Mouse (Mus musculus) testis, postnatal 10 days (tissue): ENCODE results near the gene Tm9sf4.
A peak's percentile ranks its signal among the peaks of the same experiment; 100 is the strongest.

ENCODE experiments used
- DNase-seq: peaks from one replicate; pipeline ENCODE4 v3.0.0; 2021; ENCODE audit warnings: low spot score

Gene Tm9sf4

DNA sequence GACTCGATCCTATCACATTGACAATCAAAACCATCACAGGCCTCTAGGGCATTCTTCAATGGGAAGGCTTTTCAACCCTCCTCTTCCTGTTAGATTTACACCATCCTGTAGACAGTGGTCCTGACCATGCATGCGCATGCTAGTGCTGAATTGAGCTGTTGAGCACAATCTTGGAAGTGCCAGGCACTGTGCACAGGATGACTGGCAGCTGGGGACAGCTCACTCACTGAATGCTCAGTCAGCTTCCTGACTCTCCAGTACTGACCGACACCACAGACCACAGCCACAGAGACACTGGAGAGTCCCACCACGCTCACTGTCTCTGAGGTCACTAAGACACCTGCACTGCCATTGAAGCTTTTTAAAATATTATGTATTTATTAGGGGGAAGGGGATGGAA is 54.3 kb downstream of the Tm9sf4 start:
- no peak for DNase-seq

DNA sequence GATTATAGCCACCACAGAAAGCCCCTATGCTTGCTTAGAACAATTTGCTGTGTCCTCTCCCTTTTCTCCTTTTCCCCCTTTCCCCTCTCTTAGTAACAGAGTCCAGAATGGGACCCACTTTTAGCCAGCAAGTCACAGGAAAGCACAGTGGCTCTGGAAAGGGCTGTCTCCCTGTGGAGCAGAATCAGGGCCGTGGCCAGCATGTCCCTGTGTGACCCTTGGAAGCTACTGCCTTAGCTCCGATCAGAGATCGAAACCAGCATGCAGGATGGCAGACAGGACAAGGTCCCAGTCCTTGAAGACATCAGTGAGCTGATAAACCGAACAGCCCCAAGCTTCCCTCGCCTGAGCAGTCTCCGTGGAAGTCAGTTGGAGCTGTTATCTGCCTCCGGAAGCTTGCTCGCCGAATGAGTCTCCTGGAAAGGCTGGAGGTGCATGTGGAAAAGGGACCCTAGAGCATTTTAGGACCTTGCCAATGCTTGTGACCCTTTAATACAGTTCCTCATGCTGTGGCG is 56.8 kb downstream of the Tm9sf4 start:
- no peak for DNase-seq

DNA sequence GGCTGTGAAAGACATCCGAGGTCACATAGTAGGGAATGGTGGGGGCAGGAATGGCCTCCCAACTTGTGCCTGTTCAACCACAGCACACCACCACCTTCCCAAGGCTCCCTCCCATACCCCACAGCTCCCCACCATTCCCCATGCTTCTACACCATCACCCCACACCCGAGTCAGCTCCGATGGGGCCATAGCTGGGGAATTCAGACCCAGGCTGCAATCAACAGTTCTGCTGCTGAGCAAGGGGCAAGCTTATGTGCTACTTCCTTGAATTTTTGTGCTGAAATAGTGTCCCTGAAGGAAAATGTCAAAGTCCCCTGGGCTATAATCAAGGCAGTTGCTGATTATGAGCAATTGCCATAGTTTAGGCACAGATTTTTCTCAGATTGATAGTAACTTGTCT is 57.4 kb downstream of the Tm9sf4 start:
- DNase-seq = no peak

DNA sequence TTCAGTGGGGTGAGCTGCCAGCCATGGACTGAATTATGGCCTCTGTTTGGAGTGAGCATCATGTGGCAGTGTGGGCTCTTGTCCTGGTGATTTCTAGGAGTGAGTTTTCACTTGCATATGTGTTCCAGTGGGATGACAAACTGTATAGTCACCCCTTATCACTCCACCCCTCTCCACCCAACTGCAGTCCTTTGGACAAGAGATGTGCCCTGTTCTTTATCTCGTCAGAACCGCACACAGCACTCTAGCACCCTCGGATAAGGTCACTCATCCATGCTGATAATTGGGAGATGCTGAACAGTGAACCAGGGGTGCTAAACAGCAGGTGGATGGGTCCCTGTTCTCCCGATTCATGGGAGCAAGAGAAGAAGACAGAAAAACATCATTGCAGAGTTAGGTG is 60.5 kb downstream of the Tm9sf4 start:
- no peak for DNase-seq

DNA sequence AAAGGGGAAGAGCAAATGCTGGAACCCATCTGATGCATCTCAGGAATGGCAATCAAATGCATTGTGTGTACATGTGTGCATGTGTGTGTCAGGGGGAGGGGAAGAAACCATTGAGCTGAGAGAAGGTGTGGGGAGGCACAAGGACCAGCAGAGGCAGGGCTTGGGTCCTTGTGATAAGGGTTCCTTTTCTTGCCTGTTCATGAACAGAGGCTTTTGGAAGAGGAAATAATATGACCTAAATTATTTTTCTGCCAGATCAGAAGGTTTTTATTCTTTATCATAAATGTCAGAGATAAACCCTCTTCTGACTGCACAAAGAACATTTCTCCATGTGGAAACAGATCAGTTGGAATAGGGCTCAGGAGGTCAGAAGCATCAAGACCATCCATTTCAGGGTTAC is 61.0 kb downstream of the Tm9sf4 start:
- DNase-seq = no peak

DNA sequence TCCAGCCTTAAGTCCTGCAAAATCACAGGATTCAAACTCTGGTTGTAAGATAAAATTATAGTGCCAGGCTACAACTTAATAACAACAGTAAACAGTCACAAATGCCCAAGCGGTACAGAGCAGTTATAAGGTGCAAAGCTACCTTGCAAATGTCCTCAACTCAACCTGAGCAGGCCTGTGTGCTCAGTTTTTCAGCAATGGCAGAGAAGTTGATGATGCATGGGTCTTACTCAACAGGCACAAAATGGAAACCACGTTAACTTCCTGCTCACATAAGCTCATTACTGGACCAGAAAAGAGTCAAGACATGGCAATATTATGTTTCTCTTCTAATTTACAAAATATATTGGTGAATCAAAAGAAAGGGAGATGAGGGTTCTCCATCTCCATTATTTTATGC is 61.5 kb downstream of the Tm9sf4 start:
- no peak for DNase-seq

DNA sequence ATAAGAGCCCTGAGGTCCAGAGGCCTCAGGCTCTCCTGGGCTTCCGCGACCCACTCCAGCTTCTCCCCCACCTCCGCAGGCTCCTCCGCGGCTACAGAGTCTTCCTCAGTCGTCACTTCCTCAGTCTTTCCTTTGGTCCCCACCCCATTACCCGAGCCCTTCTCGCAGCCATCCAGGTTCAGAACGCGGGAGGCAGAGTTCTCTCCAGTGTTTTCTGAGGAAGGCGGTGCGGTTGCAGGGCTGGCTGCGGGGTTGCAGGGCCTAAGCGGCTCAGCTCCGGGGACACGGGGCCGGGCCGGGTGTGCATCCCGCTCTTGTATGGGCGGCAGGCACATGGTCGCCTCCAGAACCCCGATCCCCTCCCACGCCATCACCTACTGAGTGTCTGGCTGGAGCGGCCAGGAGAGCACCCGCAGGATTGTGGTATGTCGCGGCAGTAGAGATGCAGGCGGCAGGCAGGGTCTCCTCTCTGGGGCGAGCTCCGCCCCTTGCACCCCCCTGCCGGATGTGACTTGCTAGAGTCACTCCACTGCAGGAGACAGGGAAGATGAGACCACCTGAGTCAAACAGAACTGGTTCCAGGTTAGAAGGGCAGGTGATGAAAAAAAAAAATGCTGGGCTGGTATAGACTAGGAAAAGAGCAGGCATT is 64.0 kb downstream of the Tm9sf4 start, which contains the start of gene Tspyl3:
Gene Tspyl3, minus strand, starts transcription at position 496 of the 649 bp plus-strand sequence.
- DNase-seq = peak; percentile 59

DNA sequence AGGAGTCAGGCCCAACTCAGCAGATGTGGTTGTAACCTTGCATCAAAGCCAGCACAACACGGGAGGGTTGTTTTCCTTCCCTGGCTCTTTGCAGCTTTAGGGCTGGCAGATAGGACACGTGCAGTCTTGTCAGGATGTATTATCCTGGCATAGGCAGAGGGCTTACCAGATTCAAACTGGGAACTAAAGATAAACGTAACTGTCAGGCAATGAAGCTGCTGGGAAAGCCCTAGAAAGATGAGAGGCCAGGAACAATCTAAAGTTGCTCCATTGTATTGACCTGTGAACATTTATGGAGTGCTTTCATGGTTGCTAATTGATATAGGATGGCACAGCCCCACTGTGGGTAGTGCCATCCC is 64.5 kb downstream of the Tm9sf4 start:
- no peak for DNase-seq

DNA sequence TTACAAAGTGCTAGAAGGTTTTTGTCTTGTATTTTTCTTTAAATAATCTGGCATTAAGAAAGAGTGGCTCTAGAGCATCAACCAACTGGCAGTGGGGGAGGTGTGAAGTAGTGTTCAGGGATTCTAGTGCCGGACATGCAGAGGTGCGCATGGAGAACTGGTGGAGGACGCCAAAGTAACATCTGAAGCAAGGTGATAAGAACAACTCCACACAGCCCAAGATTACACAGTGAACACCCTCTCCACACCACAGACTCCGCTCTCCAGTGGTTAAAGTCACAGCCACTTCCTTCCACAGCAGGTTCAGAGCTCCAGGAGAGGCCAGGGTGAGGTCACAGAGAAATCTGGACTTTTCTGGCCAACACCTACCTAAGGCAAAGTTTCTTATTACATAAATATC is 66.9 kb downstream of the Tm9sf4 start:
- DNase-seq = no peak

DNA sequence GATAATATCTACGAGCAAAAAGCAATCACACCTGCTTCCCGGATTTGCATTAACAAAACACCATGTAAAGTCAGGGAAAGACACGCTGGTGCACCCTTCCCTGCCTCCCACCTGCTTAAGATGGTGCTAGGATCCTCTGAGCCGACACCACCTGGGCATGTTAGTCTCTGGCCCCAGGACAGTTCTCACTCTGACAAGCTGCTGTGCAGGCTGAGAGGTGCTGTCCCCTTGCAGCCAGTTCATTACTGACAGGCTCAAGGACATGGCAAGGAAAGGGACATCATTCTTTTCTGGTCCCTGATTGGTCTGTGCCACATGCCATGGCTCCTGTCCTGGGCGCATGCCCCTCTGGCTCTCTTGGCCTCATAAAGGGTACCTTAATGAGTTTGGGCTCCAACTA is 67.4 kb downstream of the Tm9sf4 start:
- no peak for DNase-seq

DNA sequence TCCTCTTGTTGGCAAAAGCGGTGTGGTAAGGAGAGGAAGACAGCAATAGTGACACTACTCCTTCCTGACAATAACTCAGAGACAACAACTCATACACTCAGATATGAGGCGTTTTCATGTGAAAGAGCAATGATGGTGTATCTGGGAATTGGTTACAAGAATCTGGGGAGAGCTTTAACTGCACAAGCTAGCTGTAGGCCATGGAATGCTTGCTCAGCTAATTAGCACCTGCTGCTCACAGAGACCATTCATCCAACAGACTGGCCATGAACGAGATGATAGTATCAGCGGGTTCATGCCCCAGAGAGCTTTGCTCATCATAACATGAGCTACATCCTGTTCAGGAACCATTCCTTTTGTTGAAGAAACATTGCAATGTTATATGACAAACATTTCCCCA is 76.1 kb downstream of the Tm9sf4 start:
- DNase-seq = no peak

DNA sequence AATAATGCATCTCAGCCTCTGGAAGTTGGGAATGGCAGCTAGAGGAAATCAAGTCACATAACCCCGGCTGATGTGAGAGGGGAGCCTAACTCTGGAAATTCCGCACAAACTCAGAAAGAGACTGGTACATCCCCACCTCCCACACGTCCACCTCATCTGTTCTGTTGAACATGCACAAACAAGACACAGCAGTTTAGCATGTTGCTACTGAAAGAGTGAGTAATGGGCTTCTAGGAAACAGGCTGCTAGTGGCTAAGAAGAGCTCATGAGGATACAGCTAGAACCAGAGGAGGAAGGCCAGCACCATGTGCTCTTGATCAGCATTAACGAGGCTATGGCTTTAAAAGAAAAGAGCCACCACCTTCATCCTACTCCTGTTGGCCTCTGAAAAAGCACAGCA is 76.8 kb downstream of the Tm9sf4 start:
- no peak for DNase-seq

DNA sequence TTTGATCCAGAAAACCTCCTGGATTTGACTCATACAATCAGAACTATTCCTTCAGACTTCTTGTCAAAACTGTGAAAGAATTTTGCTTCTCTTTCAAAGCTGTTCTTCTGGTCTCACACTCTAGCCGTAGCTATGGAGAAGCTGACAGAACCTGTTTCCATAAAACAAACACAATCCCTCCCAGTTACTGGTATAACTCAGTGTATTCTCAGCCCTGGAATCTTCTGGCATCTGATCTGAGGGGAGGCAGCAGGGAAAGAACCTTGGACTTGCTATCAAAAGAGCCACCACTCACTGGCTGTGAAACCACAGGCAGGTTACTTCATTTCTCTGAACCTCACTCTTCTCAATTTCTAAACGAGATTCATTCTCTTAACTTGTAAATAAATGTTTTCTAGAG is 77.3 kb downstream of the Tm9sf4 start:
- no peak for DNase-seq

DNA sequence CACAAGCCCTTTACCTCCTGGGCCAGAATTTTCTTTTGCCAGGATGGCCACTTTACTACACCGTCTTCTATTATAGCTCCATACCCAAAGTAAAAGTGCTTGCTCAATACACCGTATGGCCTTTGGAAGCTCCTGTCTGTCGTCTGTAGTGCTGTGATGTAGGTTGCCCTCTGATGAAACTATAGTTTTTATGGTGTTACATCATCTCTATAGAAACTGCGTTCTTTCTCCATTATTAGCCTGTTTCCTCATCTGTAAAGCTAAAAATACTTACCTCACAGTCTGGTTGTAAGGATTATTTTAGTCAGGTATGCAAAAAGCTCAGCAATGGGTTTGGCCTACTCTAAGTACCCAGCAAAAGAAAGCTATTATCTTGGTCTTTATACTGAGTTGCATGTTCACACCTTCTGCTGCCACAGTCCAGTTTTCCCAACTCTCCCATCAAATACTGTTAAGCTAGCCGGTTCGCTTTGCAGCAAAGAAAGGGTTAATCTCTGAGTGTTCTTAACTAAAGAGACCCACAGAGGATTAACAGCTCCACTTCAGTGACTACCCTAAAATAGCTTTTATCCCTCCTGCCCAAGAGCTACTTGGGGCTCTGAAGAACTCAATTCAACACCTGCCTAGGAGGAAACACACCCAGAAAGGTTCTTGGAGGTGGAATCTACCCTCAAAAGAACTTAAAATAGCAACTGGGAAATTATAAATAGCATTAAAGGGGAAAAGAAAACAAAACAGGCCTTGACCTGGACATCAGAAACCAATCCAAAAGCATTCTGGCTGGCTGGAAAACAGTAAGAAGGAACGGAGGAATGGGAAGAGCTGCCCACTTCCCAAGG is 78.1 kb downstream of the Tm9sf4 start:
- peak; percentile 52 for DNase-seq

DNA sequence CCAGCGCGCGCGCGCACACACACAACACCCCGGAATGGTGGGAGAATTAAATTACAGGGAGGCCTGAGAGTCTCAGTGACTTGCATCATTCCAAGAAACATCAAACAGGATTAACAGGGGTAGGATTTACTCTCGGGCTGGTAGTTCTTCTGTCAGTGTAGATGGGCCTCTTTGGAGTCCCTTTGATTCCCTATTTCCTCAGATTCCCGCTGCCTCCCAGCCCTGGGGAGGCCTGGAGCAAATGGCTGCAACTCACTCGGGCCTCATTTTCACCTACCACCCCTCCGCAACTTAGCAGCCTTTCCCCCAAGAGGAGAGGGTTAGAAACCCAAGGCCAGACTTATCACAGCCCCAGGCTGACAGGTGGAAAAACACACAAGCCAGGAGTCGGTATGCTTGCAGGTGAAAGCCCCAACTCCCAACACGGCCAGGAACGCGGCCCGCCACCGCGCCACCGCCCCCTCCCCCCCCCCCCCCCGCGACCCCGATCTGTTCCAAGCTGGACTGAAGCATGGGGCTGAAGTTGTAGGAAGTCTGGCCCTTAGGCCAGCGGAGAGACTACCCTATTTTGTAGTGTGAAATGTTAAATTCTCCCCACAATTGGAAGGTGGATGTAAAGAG is 78.9 kb downstream of the Tm9sf4 start:
- peak; percentile 36 for DNase-seq

DNA sequence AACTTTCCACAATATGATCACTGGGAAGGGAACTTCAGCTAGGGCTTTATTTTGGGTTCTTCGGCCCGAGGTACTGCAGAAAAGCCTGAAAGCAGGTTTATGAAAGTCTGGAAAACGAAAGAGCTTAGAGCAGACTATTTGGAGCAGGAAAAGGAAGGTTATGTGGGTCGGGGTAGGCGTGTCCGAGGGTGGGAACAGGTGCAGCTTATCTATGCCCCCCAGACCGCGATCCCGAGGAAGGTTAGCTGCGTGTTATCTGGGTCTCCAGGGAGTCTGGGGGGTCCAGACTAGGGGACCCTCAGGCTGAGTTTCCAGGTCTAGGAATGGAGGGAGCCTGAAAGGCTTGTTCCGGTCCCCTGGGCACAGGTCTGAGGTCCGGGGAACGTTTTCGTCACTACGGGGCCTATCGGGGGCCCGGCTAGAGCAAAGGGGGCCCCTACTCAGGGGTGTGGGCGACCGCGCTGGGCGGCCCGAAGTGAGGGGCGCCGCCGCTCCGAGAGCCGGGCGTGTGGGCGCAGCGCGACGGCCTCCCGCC is 79.7 kb downstream of the Tm9sf4 start:
- peak; percentile 59 for DNase-seq

DNA sequence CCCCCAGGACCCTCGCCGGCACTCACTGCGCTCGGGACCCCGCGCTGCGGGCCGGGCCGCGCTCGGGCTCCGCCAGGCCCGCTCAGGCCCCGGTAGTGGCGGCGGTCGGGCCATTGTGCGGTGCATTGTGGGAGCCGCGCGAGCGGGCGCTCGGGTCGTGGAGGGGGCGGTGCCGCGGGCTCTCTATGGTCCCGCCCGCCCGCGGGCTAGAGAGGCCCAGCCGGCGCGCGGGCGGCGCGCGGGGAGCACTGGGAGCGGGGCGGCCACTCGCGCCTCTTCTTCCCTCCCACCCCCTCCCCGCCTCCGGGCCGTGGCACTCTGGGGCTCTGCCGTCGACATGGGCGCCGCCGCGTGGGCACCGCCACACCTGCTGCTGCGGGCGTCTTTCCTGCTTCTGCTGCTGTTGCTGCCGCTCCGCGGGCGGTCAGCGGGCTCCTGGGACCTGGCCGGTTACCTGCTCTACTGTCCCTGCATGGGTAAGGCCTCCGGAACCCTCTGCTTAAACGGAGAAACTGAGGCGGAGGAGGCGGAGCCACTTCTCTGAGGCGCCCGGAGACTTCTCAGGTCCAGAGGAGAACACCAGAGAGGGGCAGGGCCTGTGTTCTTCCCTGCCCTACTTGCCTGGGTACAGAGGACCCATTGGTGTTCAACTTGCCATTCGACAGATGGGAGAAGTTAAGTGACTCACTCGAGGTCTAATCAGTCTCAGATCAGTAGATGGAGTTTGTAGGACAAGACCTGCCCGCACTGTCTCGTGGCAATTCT is 80.3 kb downstream of the Tm9sf4 start, which contains the start of the genes Plagl2 and Pofut1:
Gene Plagl2, minus strand, starts transcription at position 177 of the 765 bp plus-strand sequence.
Gene Pofut1, plus strand, starts transcription at position 284 of the 765 bp plus-strand sequence.
- DNase-seq = peak; percentile 94

DNA sequence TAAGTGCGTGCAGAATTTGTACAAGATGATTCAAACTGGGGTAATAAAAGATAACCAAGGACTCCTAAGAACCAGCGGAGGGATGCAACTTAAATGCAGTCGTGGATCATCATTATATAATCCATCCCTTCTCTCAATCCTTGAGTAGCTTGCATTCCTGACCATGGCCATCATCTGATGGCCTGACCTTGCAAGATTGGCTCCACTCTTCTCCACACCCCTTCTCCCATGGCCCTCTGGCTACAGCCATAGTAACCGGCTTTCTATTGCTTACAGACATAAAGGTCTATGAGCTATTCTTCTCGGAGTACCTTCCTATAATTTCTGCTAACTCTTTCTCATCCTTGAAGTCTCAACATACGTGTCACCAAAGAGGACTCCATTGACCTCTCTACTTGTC is 81.1 kb downstream of the Tm9sf4 start:
- no peak for DNase-seq

DNA sequence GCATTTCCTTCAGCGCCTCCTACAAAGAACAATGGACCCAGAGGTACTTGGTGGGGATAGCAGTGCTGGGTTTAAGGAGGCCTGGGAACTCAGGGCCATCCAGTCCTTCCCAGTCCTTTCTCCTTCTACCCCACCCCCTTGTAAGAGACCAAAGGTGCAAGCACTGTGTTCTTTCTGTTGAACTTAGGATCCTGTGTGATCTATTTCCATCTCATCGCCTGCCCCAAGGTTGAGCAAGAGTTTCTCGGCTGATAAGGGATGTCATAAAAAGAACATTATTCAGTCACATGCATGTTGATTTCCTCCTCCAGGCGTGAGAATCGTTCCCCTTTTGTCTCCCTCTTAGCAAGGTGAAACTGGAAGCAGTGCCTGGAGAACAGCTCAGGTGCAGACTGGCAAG is 88.6 kb downstream of the Tm9sf4 start:
- DNase-seq = no peak

DNA sequence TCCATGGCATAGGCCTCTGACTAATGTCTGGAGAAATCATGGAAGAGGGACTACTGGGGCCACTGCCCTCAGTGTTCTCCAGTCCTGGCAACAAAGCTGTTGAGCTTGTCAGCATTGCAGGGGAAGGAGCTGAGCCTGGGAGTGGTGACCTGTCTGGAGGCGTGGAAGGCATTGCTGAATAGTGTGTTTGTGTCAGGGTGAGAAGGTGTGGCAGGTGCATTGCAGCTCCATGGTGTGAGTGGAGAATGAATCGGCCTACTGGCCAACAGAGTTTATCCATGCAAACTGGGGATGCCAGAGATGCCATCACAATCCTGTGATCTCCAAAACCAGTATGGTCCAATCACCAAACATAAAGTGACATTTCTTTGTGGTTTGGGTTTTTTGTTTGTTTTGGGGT is 95.5 kb downstream of the Tm9sf4 start:
- no peak for DNase-seq

DNA sequence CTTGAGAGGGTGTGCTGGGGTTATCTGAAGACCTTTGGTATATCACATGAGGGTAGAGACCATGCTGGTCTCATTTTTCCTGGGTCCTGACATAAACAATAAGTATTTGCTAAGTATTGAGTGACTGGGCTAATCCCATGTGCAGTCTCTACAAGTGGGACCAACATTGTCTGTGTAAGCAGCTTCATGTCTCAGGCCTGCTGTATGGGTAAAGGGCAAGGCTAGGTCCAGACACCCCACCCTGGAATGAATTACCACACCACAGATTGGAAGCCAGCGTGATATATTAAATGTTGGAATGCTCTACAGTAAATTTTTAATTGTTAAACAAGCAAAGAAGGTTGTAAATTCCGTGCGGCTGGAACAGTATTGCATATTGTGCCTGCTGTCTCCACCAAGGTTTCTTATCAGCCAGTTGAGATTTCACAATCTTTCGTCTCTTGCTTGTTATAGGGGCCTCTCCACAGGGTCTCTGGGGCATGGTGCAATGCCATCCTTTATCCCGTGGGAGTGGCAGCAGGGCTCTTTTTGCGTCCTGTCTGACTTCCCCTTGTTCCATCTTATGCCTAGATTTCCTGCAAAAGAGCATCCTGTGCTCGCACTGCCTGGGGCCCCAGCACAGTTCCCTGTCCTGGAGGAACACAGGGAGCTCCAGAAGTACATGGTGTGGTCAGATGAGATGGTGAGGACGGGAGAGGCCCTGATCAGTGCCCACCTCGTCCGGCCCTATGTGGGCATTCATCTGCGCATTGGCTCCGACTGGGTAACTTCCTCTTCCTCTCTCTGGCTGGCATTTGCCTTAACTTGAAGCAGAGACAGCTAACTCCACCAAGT is 98.1 kb downstream of the Tm9sf4 start:
- DNase-seq = no peak
